Mouse (Mus musculus) bone marrow, adult 2 months (tissue): ENCODE data around the gene Rimklb.

Experiments used
- CTCF ChIP-seq: fragments of 200-500 bp; IDR thresholded peaks from 2 replicates; pipeline ENCODE4 v1.5.1; 2011; ENCODE audit warnings: low read length, control low read depth; ENCODE audit not compliant: control insufficient read depth, insufficient read depth
- POLR2A ChIP-seq: fragments of 200-500 bp; IDR thresholded peaks from 2 replicates; pipeline ENCODE4 v1.6.1; 2011; ENCODE audit warnings: low read depth, mild to moderate bottlenecking, control low read depth, low read length, borderline replicate concordance; ENCODE audit not compliant: control insufficient read depth

DNA sequence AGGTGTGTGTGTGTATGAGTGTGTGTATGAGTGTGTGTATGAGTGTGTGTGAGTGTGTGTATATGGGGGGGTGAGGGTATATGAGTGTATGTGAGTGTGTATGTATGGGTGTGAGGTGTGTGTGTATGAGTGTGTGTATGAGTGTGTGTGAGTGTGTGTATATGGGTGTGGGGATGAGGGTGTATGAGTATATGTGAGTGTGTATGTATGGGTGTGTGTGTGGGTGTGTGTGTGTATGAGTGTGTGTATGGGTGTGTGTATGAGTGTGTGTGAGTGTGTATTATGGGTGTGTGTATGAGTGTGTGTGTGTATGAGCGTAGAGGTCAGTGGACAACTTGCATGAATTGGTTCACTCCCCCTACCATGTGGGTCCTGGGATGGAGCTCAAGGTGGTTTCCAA lies 46.1 kb upstream of the Rimklb start:
- TF ChIP-seq POLR2A: no peak
- no peak for TF ChIP-seq CTCF
